Mouse (Mus musculus) brain, embryonic 14.5 days (tissue): Measurements from ENCODE around the gene Mia2.

Experiments used
- CTCF ChIP-seq: fragments of 200-500 bp; IDR thresholded peaks from 2 replicates; pipeline ENCODE4 v1.5.1; 2012; ENCODE audit warnings: inconsistent platforms, mild to moderate bottlenecking, moderate library complexity, borderline replicate concordance; ENCODE audit not compliant: insufficient read depth, insufficient read length; ENCODE audit errors: extremely low read depth
- POLR2A ChIP-seq: fragments of 200-500 bp; IDR thresholded peaks from 2 replicates; pipeline ENCODE4 v1.6.1; 2012; ENCODE audit warnings: mild to moderate bottlenecking, inconsistent platforms, borderline replicate concordance; ENCODE audit not compliant: poor library complexity, insufficient read depth, insufficient read length, severe bottlenecking; ENCODE audit errors: extremely low read depth

GRCm38 (mm10) chr12:59080461-59080860 lies 15.1 kb upstream of the Mia2 start:
- no peak for TF ChIP-seq CTCF
- TF ChIP-seq POLR2A, result no peak
